Mouse (Mus musculus) adrenal gland (tissue): ENCODE data around the gene Psme3.

Experiments used
- intact Hi-C: fragments of 180-260 bp; cut with DNase I; formaldehyde crosslinking; loops from one replicate; pipeline ENCODE4 v1.15.1; 2025
- long read RNA-seq, 2 experiments: library from polyadenylated mRNA; unstranded; transcript quantifications; one replicate each; pipeline ENCODE4 v2.0.0; 2020; ENCODE audit warnings: borderline replicate concordance in 1 of 2; ENCODE audit not compliant: insufficient replicate concordance in 1 of 2

The Psme3 gene
- long read RNA-seq, experiment 1, transcript Psme3-201 (11 exons, 2,664 nt) = major isoform, 23 of 32 reads
- long read RNA-seq, experiment 1, partial matches to known transcripts = 3 of 32 reads
- long read RNA-seq, experiment 1, other reads (novel, unspliced or antisense) = 6 of 32 reads
- long read RNA-seq, experiment 2, transcript Psme3-201 (11 exons, 2,664 nt) = major isoform, 21 of 30 reads
- long read RNA-seq, experiment 2, partial matches to known transcripts = 8 of 30 reads
- long read RNA-seq, experiment 2, other reads (novel, unspliced or antisense) = 1 of 30 reads

GRCm38 (mm10) chr11:101315665-101316500 lies at the start of gene Psme3:
Gene Psme3, plus strand, starts transcription at chr11:101316213.
- intact Hi-C loops = no loop called here

DNA sequence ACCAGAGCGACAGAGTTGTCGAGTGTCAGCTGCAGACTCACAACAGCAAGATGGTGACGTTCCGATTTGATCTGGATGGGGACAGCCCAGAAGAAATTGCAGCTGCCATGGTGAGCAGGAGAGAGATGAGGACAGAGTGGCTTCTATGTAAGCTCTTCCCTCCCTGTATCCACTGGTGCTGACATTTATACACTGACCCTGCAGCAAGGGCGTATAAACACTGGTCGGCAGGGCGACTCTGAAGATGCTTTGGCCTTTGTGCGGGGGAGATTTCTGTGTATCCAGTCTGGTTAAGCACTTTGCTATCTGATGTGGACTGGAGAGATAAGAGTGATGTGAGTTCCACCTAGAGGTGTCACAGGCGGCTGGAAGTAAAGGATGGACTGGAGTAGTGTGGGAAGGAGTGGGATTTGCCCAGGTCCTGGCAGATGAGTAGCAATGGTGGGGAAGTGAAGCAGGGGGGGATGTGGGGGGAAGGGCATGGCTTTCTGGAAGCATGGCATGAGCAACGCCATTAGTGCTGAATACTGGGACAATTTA lies 46.4 kb upstream of the Psme3 start:
- intact Hi-C loops = no loop called here

DNA sequence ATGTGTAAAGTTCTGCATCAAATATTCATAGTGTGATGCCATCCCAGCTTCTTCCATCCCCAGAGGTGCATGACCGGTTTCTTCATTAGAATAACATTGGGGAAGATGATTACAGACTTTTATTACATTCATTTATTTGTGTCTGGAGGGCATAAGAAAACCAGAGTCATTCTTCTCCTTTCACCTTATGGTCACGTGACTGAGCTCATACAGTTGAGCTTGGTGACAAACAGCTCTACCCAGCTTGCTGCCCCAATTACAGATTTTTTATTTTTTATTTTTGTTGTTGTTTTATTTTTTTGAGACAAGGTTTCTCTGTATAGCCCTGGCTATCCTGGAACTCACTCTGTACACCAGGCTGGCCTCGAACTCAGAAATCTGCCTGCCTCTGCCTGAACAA lies 43.6 kb upstream of the Psme3 start:
- intact Hi-C loops = no loop called here

DNA sequence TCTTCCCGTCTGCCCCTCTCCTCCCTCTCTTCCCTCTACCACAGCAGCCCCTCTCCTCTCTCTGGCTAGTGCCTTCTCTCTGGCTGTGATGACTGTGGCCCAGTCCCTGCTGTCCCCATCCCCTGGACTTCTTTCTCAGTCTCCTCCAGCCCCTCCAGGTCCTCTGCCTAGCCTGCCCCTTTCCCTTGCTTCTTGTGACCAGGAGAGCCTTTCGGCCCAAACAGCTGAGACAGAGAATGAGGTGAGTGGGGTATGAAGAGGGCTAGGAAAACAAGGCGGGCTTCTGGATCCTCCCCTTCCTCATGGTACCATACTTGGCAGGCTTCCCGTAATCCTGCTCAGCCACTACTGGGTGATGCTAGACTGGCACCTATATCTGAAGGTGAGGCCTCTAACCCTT lies 40.7 kb upstream of the Psme3 start:
- intact Hi-C loops = no loop called here

- intact Hi-C loops = no loop called here
Observed at GRCm38 (mm10) chr11:101276319-101277070, 39.5 kb upstream of the Psme3 start.

GRCm38 (mm10) chr11:101277381-101278222 lies 38.4 kb upstream of the Psme3 start:
- intact Hi-C loops = no loop called here

- intact Hi-C loops = no loop called here
Observed at GRCm38 (mm10) chr11:101278223-101279192, 37.5 kb upstream of the Psme3 start, which contains the start of the genes Cntd1 and Coa3. Gene Cntd1, plus strand, starts transcription at chr11:101279012. Gene Coa3, minus strand, starts transcription at chr11:101279114.

DNA sequence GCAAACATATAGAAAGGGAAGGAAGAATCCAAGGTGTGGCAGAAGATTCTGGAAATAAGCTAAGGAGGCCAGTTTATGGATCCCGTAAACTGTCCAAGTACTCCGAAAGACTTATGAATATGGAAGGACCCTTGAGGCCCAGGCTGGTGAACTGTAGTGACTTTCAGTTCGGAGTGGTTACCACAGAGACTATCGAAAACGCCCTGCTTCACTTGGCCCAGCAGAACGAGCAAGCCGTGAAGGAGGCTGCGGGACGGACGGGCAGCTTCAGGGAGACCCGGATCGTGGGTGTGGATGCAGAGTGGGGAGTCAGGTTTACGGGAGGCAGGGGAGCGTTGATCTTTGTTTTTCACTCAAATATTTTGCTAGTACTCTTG lies 36.8 kb upstream of the Psme3 start:
- intact Hi-C loops = no loop called here

GRCm38 (mm10) chr11:101280837-101281236 lies 35.2 kb upstream of the Psme3 start:
- intact Hi-C loops = no loop called here

DNA sequence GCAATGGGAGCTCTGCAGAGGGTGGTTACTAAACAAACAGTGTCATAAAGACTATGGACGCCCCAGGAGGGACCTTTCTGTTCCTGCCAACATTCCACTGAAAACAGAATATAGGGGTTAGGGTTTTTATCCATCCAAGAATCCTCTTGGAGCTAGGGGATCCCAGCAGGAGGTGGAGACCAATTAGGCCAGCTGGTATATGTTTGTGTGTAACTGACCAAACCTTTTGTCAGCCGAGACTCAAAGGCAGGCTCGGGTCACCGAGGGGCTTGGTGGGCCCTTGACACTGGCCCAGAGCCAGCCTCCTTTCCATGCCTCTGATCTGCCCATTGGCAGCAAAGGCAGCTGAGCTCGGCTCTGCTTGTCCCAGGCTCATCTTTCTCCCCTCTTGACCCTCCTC lies 33.1 kb upstream of the Psme3 start:
- intact Hi-C loops = no loop called here

GRCm38 (mm10) chr11:101283805-101284204 lies 32.2 kb upstream of the Psme3 start:
- intact Hi-C loops = no loop called here

DNA sequence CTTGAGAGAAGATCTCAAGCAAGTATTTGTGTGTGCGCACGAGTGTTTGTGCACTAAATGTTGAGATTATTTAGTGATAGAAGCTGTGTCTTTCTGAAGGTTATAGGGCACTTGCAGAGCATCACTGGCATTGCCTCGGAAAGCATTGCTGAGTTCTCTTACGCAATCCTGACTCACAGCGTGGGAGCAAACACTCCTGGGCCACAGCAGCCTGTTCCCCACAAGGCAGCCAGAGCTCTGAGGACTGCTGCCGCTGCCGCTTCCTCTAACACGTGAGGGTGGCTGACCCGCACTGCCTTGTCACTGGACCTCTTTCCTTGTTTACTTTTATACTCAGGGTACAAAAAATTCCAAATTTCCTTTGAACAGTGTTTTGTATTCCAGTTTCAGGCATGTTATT lies 28.7 kb upstream of the Psme3 start:
- intact Hi-C loops = no loop called here

DNA sequence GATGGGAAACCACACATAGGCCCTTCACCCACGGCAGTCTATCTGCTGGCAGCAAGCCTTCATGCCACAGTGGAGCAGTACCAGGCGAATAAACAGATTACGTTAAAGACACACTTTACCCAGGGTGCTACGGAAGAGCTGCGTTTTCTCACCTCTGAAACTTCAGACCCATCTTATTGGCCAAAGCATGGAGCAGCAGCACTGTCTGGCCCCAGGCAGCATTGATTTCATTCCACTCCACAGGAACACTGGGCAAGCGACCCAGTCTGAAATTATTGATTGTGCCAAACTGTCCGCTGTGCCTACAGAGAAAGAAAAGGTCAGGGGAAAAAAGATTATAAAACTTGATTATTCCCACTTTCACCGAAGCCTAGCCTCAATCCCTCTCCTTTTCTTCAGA lies 24.8 kb upstream of the Psme3 start:
- intact Hi-C loops = no loop called here

- intact Hi-C loops = loop anchor here (5.0 kb wide), 1 partner anchor 33 kb away; the partner anchor contains the start of gene Wnk4
Observed at GRCm38 (mm10) chr11:101295191-101295590, 20.8 kb upstream of the Psme3 start.

DNA sequence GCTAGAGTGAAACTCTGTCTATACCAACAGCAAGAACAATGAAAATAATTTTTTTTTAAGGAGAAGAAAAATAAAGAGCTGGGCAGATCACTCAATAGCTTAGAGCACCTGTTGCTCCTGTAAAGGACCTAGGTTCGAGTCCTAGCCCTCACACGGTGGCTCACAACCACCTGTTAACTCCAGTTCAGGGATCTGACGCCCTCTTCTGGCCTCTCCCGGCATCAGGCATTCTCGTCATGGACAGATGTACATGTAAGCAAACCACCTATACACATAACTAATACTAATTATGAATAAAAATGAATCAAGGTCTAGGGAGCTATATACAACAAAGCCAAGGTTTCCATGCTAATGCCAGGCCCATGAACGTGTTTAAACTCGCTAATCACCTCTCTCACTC lies 15.1 kb upstream of the Psme3 start:
- intact Hi-C loops = no loop called here

DNA sequence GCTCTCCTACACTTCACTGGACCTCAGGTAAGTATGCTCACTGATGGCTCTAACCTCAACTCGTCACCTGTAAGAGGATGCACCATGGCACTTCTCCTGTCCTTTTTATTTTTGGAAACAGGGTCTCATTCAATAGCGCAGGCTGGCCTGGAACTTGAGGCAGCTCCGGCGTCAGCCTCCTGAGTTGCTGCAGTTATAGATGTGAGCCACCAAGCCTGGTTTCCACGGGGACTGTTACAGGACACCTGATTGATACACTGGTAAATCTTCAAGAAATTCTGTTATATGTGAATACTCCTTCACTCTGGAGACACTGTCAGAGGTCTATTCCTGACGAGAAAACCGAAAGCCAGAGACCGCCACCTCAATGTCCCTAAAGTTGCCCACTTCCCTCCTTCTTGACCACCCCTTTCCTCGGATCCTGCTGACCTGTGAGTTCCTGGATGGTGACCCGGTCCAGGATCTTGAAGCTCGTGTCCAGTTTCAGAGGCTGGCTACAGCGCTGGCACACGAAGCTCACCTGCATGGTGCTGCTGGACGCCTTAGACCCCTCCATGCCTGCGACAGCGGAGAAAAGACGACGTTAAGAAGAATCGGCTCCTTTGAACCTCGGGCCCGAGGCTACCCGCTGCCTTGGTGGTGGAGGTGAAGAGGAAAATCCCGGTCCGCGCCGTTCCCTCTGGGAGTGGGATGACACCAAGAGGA lies 14.6 kb upstream of the Psme3 start:
- intact Hi-C loops = loop anchor here (2.0 kb wide), 1 partner anchor 89 kb away; no protein-coding TSS in a partner anchor

DNA sequence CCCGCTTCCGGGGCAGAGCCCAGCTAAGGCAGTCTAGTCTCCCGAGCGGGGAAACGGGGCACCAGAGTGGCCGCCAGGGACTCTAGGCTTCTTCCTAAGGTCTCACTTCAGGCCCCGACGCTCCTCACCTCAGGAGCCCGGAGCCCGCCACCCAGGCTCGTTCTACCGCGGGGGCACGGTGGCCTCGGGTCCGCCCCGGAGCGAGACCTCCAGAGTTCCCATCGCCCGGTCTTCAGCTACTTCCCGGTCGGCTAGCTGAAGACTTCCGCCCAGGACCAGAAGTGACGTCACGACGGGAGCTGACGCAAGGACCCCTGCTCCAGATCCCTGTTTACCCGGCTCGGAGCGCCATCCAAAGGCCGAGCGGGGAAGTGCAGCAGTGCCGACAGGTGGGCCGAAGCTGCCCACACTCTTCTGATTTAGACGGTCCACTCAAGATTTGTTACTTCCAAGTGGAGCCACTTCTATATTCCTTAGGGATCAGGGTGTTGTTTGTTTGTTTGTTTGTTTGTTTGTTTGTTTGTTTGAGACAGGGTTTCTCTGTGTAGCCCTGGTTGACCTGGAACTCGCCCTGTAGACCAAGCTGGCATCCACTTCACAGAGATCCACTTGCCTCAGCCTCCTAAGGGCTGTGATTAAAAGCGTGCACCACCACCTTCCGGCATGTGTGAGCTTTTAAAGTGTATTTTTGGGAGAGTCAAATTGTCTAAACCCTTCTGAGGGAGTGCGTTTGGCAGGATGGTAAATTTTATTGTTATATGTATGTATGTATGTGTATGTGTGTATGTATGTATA lies 13.8 kb upstream of the Psme3 start, which contains the start of gene Becn1:
Gene Becn1 (minus strand): TSS at position 283 of the 795 bp plus-strand sequence.
- intact Hi-C loops = loop anchor here (2.0 kb wide), 1 partner anchor 89 kb away; no protein-coding TSS in a partner anchor

GRCm38 (mm10) chr11:101307744-101308143 lies 8.3 kb upstream of the Psme3 start:
- intact Hi-C loops = no loop called here
